Mouse (Mus musculus) liver, adult 2 months (tissue): Measurements from ENCODE around the gene Stpg1. TPM values are rescaled to one million over a fixed set of nuclear protein-coding genes. Genes with fewer than 3 reads are reported as not detected.

Experiments used
- DNase-seq: peaks from one replicate; pipeline ENCODE4 v3.0.0-alpha.2; 2011; ENCODE audit warnings: low read depth, low spot score; ENCODE audit errors: extremely low read depth
- H3K27ac ChIP-seq: fragments of 200-500 bp; replicated peaks from 2 replicates; pipeline ENCODE4 v1.5.1; 2012; ENCODE audit warnings: low read depth, mild to moderate bottlenecking, control low read depth, inconsistent platforms, low read length; ENCODE audit not compliant: insufficient read depth
- H3K27me3 ChIP-seq: fragments of 200-500 bp; 2 replicates; pipeline ENCODE4 v1.6.1; 2012; ENCODE audit warnings: mild to moderate bottlenecking, moderate library complexity, low read length, inconsistent platforms; ENCODE audit not compliant: control insufficient read depth, insufficient read depth
- H3K36me3 ChIP-seq: fragments of 200-500 bp; 2 replicates; pipeline ENCODE4 v1.6.1; 2012; ENCODE audit warnings: low read length, inconsistent platforms; ENCODE audit not compliant: control insufficient read depth, insufficient read depth
- H3K4me1 ChIP-seq: fragments of 200-500 bp; 2 replicates; pipeline ENCODE4 v1.6.1; 2011; ENCODE audit warnings: low read length; ENCODE audit not compliant: control insufficient read depth, insufficient read depth
- H3K4me3 ChIP-seq: fragments of 200-500 bp; 2 replicates; pipeline ENCODE4 v1.5.1; 2011; ENCODE audit warnings: low read depth, mild to moderate bottlenecking, control low read depth, low read length, moderate library complexity; ENCODE audit not compliant: insufficient read depth
- H3K79me2 ChIP-seq: fragments of 200-500 bp; 2 replicates; pipeline ENCODE4 v1.6.1; 2012; ENCODE audit warnings: inconsistent platforms, mild to moderate bottlenecking, low read length, moderate library complexity; ENCODE audit not compliant: control insufficient read depth, insufficient read depth
- H3K9ac ChIP-seq: fragments of 200-500 bp; 2 replicates; pipeline ENCODE4 v1.6.1; 2012; ENCODE audit warnings: low read depth, mild to moderate bottlenecking, control low read depth, inconsistent platforms, low read length
- CTCF ChIP-seq: fragments of 200-500 bp; IDR thresholded peaks from 2 replicates; pipeline ENCODE4 v1.5.1; 2011; ENCODE audit warnings: low read depth, low read length, control low read depth
- POLR2A ChIP-seq: fragments of 200-500 bp; IDR thresholded peaks from 2 replicates; pipeline ENCODE4 v1.6.1; 2011; ENCODE audit warnings: low read length, control low read depth; ENCODE audit not compliant: insufficient read depth; ENCODE audit errors: extremely low read depth
- WGBS: fragments of 180-500 bp; shearing (Covaris S2); methylation state at CpG from one replicate; pipeline ENCODE4 v1.1.7; 2018; 5-methylcytosine and 5-hydroxymethylcytosine counted together
- polyA plus RNA-seq: library from polyadenylated mRNA; depleted of rRNA; stranded (reverse); fragments of >200 nt; gene quantifications from 2 replicates; pipeline ENCODE4 v1.2.3, GENCODE M21; 2012
- total RNA-seq: library from RNA; depleted of rRNA; stranded (reverse); fragments of >200 nt; gene quantifications from 2 replicates; pipeline ENCODE4 v1.2.3, GENCODE M21; 2014

Gene Stpg1
- total and polyA plus RNA-seq, 2 experiments = not detected

DNA sequence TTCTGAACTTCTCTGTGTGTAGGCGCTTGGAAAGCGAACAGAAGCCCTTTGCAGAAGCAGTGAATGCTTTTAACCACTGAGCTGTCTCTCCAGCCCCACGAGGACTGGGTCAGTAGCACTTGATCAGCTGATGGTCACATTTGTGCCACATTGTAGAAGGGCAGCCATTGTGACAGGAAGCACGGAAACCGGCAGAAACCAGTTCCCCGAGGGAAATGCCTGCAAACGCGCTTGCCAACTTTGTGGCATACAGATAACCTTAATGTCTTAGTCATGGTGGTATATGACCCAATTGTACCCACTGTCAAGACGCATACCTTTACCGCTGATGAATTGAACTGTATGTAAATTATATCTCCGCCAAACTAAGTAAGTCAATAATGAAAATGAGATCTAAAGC, 11.2 kb downstream of the Stpg1 start:
- no peak for TF ChIP-seq POLR2A
- TF ChIP-seq CTCF = no peak
- no peaks in the 10 kb centered on the region for H3K27me3 ChIP-seq
- no peak overlapping the region for H3K4me3 ChIP-seq
- H3K79me2 ChIP-seq = no peaks in the 10 kb centered on the region
- no peaks in the 10 kb centered on the region for H3K36me3 ChIP-seq
- WGBS = 71% methylated on average over 11 of the region's 11 CpGs
- no peak overlapping the region for H3K27ac ChIP-seq
- H3K9ac ChIP-seq = no peak overlapping the region
- no peak for DNase-seq
- H3K4me1 ChIP-seq = no peaks in the 10 kb centered on the region

GRCm38 (mm10) chr4:135507547-135508350, 13.2 kb downstream of the Stpg1 start:
- TF ChIP-seq CTCF (0 out of 2 replicates have a peak, but pooled peaks have one; percentile 7), POLR2A (no peak)
- H3K36me3 ChIP-seq = no peaks in the 10 kb centered on the region
- 16% methylated on average over 22 of the region's 22 CpGs for WGBS
- H3K4me3 ChIP-seq = no peak overlapping the region
- no peak for DNase-seq
- H3K27me3 ChIP-seq = no peaks in the 10 kb centered on the region
- H3K27ac ChIP-seq = no peak overlapping the region
- no peak overlapping the region for H3K9ac ChIP-seq
- no peaks in the 10 kb centered on the region for H3K4me1 ChIP-seq
- no peaks in the 10 kb centered on the region for H3K79me2 ChIP-seq

DNA sequence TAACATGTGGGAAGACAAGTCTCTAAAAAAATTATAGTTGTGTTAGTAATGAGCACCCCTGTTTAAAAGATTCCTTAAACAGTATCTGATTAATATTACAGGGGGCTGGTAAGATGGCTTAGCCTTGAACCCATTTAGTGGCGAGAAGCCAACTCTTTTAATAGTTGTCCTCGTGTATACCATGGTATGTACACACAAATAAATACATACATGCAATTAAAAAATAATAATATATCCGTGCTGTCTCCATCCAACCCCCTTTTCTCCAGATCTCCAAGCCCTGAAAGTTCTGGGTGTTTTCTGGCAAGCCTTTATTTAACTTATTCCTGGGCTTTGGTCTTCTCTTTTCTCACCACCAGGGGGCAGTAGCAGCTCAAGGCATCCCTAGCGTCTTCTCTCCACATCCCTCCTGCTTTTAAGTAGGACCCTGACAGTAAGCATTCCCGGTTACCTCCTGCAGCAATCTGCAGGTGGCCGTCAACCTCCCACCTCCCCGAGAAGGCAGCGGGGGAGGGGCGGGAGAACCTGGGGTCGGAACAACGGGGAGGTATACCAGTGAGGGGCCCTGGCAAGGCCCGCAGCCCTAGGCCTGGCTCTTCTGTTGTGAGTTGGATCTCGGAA, 13.9 kb downstream of the Stpg1 start:
- no peaks in the 10 kb centered on the region for H3K36me3 ChIP-seq
- H3K4me1 ChIP-seq = no peaks in the 10 kb centered on the region
- H3K27me3 ChIP-seq = no peaks in the 10 kb centered on the region
- TF ChIP-seq CTCF = peak; percentile 66; the same call in 1 of the 2 replicates
- TF ChIP-seq POLR2A = no peak
- 23% methylated on average over 13 of the region's 13 CpGs for WGBS
- DNase-seq = peak; percentile 57
- H3K27ac ChIP-seq = no peak overlapping the region
- H3K79me2 ChIP-seq = no peaks in the 10 kb centered on the region
- no peak overlapping the region for H3K4me3 ChIP-seq
- H3K9ac ChIP-seq = no peak overlapping the region

DNA sequence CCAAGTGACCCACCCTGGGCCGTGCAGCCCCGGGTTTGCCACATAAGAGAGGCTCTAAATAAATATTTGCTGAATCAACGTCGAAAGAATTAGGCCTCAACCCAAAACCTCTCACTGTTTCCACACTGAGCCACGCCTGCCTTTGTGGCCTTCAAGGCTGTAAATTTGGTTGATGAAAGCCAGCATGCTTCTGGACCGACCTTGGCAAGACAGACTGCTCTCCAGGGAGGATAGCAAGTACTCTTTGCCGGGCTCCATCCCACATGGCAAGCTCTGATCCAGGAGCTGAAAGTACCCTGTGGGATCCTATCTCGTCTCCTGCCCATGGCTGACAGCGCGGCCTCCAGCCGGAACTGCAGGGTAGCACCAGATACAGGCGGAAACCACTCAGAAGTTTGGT, 14.9 kb downstream of the Stpg1 start:
- DNase-seq = no peak
- H3K27me3 ChIP-seq = no peaks in the 10 kb centered on the region
- H3K27ac ChIP-seq = no peak overlapping the region
- H3K4me3 ChIP-seq = no peak overlapping the region
- H3K9ac ChIP-seq = no peak overlapping the region
- no peaks in the 10 kb centered on the region for H3K79me2 ChIP-seq
- TF ChIP-seq POLR2A (no peak), CTCF (no peak)
- no peaks in the 10 kb centered on the region for H3K4me1 ChIP-seq
- WGBS = 60% methylated on average over 12 of the region's 12 CpGs
- no peaks in the 10 kb centered on the region for H3K36me3 ChIP-seq

GRCm38 (mm10) chr4:135513865-135514264, 19.3 kb downstream of the Stpg1 start:
- Histone ChIP-seq H3K27me3 (no peaks in the 10 kb centered on the region), H3K4me3 (no peak overlapping the region), H3K9ac (no peak overlapping the region), H3K27ac (no peak overlapping the region), H3K36me3 (no peaks in the 10 kb centered on the region), H3K79me2 (no peaks in the 10 kb centered on the region), H3K4me1 (peaks cover 26% of the 10 kb centered on the region)
- DNase-seq = peak; percentile 23
- TF ChIP-seq CTCF (no peak), POLR2A (no peak)
- WGBS = 84% methylated on average over 7 of the region's 7 CpGs

DNA sequence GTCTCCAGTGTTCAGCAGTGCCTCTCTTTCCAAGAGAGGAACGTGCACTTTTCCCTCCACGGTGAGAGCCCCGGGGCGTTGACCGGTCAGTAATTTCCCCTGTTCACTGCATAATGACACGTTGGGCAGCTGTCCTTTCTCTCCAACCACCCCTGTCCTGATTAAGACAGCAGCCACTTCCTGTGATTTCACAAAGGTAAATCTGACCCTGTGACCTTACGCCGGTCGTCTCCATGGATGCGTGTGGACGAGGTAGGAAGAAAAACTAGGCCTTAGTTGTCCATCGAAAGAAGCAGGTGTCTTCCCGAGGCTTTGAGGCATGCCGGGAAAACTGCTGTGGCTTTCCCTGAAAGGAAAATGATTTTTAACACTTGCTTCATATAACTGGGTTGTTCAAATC, 20.3 kb downstream of the Stpg1 start:
- Histone ChIP-seq H3K36me3 (no peaks in the 10 kb centered on the region), H3K4me1 (peaks cover 26% of the 10 kb centered on the region), H3K79me2 (no peaks in the 10 kb centered on the region), H3K9ac (no peak overlapping the region), H3K27ac (no peak overlapping the region), H3K27me3 (no peaks in the 10 kb centered on the region), H3K4me3 (no peak overlapping the region)
- TF ChIP-seq CTCF = no peak
- no peak for TF ChIP-seq POLR2A
- 34% methylated on average over 14 of the region's 14 CpGs for WGBS
- peak; percentile 77 for DNase-seq
